Mouse (Mus musculus) kidney, adult 2 months (tissue): Measurements from ENCODE around the gene Ginm1. TPM values are rescaled to one million over a fixed set of nuclear protein-coding genes. Genes with fewer than 3 reads are reported as not detected.
"Not testable (repeated sequence)": the region's sequence is repeated elsewhere in the genome, so short reads cannot be mapped to it uniquely, and the experiment has no call there.

Experiments used
- DNase-seq: peaks from one replicate; pipeline ENCODE4 v3.0.0; 2021
- H3K27ac ChIP-seq: fragments of 200-500 bp; 2 replicates; pipeline ENCODE4 v1.5.1; 2012; ENCODE audit warnings: low read depth, low read length, control low read depth, inconsistent platforms; ENCODE audit not compliant: insufficient read depth
- H3K27me3 ChIP-seq: fragments of 200-500 bp; replicated peaks from 2 replicates; pipeline ENCODE4 v1.6.1; 2012; ENCODE audit warnings: mild to moderate bottlenecking, moderate library complexity, low read length, inconsistent platforms; ENCODE audit not compliant: control insufficient read depth, insufficient read depth
- H3K36me3 ChIP-seq: fragments of 200-500 bp; 2 replicates; pipeline ENCODE4 v1.6.1; 2012; ENCODE audit warnings: mild to moderate bottlenecking, moderate library complexity, low read length, inconsistent platforms; ENCODE audit not compliant: control insufficient read depth, insufficient read depth
- H3K4me1 ChIP-seq: fragments of 200-500 bp; 2 replicates; pipeline ENCODE4 v1.6.1; 2011; ENCODE audit warnings: low read length; ENCODE audit not compliant: control insufficient read depth, insufficient read depth
- H3K4me3 ChIP-seq: fragments of 200-500 bp; 2 replicates; pipeline ENCODE4 v1.5.1; 2011; ENCODE audit warnings: mild to moderate bottlenecking, low read depth, low read length, control low read depth; ENCODE audit not compliant: insufficient read depth
- CTCF ChIP-seq: fragments of 200-500 bp; conservative IDR thresholded peaks from 2 replicates; pipeline ENCODE4 v1.5.1; 2011; ENCODE audit warnings: low read depth, mild to moderate bottlenecking, control low read depth, low read length, moderate library complexity, mixed read lengths; ENCODE audit not compliant: insufficient read depth, insufficient read length
- POLR2A ChIP-seq: fragments of 200-500 bp; IDR thresholded peaks from one replicate; pipeline ENCODE4 v1.6.1; 2011; ENCODE audit warnings: low read depth, low read length, control low read depth
- WGBS: fragments of 180-500 bp; shearing (Covaris S2); methylation state at CpG from one replicate; pipeline ENCODE4 v1.1.7; 2018; 5-methylcytosine and 5-hydroxymethylcytosine counted together
- polyA plus RNA-seq: library from polyadenylated mRNA; depleted of rRNA; stranded (reverse); fragments of >200 nt; gene quantifications from 2 replicates; pipeline ENCODE4 v1.2.3, GENCODE M21; 2012

The Ginm1 gene
- polyA plus RNA-seq, 1 experiment, result 49.8 TPM

DNA sequence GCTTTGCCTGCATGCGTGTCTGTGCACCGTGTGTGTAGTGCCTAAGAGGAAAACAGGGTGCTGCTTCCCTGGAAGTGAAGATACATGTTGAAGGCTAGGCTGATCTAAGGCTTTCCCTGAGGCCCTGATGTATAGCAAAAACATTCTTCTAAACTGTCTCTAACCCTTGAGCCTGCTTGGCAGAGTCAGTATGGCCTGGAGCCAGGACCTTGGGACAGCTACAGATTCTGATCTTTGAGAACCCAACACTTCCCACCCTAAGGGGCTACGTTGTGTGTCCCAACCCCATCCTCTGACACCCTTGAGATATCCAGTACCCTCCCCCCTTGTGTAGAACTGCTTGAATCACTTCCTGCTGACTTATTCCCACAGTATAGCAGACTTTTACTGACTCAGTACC is 14.3 kb downstream of the Ginm1 start:
- Histone ChIP-seq H3K4me1 (peaks cover 2% of the 10 kb centered on the region; the same call in 1 of the 2 replicates), H3K36me3 (no peaks in the 10 kb centered on the region), H3K27ac (no peak overlapping the region), H3K4me3 (no peak overlapping the region), H3K27me3 (no peaks in the 10 kb centered on the region)
- DNase-seq, result no peak
- TF ChIP-seq POLR2A (no peak), CTCF (no peak)
- 91% methylated on average over 3 of the region's 3 CpGs for WGBS

DNA sequence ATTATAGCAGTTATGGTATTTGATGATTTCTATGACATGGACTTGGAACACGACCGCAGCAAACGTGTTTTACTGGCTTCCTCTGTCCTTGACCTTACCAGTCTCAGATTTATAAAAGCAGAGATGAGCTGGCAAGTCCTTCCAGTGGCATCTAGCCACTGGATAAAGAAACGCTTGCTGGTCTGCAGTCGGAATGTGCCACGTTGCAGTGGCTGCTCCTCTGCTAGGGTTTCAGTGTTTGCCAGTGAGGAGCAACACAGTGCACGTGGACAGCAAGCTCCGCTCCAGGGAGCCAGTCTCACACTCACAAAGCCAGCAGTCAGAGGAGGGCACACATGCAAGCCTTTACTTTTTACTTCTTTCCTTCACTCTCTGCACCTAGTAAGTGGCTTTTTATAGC is 17.2 kb downstream of the Ginm1 start:
- TF ChIP-seq CTCF, result no peak
- TF ChIP-seq POLR2A, result no peak
- no peaks in the 10 kb centered on the region for H3K27me3 ChIP-seq
- H3K4me3 ChIP-seq, result no peak overlapping the region
- 0 out of 2 replicates have a peak, but pooled peaks cover 2% of the 10 kb centered on the region for H3K4me1 ChIP-seq
- no peaks in the 10 kb centered on the region; the same call in 1 of the 2 replicates for H3K36me3 ChIP-seq
- DNase-seq, result no peak
- WGBS, result 89% methylated on average over 8 of the region's 8 CpGs
- no peak overlapping the region for H3K27ac ChIP-seq

DNA sequence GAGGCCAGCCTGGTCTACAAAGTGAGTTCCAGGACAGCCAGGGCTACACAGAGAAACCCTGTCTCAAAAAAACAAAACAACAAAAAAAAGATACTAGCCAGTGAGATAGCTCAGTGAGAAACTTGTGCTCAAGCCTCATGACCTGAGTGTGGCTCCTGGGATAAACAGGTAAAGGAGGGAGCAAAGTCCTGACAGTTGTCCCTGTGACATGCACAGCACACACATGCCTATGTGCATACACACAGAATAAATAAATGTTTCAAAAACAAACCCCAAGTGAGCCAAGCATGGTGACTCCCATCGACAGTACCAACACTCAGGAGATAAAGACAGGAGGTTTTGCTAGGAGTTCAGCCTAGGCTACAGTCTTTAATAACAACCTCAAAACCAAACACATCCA is 19.9 kb downstream of the Ginm1 start:
- Histone ChIP-seq H3K27ac (no peak overlapping the region), H3K36me3 (no peaks in the 10 kb centered on the region; the same call in 1 of the 2 replicates), H3K27me3 (no peaks in the 10 kb centered on the region), H3K4me3 (no peak overlapping the region), H3K4me1 (no peaks in the 10 kb centered on the region)
- WGBS, result 97% methylated on average over 1 of the region's 1 CpGs
- no peak for DNase-seq
- TF ChIP-seq POLR2A, result no peak
- no peak for TF ChIP-seq CTCF

DNA sequence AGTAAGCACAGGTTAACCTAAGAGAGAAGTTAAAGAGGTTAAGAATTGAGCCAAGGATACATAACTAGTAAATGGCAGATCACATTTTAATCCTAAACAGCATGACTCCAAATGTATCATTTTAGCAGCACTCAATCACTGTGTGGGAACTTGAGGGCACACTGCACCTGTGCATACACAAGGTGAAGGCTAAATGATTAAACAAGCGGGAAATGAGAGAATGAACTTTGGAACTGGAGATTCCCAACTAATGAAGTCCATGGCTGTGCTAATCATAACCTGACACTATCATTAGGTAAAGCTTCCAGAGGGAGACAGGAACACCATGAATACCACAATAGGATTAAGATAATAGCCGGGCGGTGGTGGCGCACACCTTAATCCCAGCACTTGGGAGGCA is 20.3 kb downstream of the Ginm1 start:
- H3K27me3 ChIP-seq, result no peaks in the 10 kb centered on the region
- H3K4me1 ChIP-seq, result no peaks in the 10 kb centered on the region
- whole genome bisulfite sequencing, result 74% methylated on average over 4 of the region's 4 CpGs
- no peaks in the 10 kb centered on the region; the same call in 1 of the 2 replicates for H3K36me3 ChIP-seq
- H3K27ac ChIP-seq, result no peak overlapping the region
- TF ChIP-seq POLR2A (no peak), CTCF (no peak)
- DNase-seq, result peak; percentile 38
- H3K4me3 ChIP-seq, result no peak overlapping the region

- Histone ChIP-seq H3K27ac (no peak overlapping the region), H3K4me1 (no peaks in the 10 kb centered on the region), H3K27me3 (no peaks in the 10 kb centered on the region), H3K4me3 (no peak overlapping the region), H3K36me3 (no peaks in the 10 kb centered on the region; the same call in none of the 2 replicates)
- no peak for DNase-seq
- whole genome bisulfite sequencing, result 93% methylated on average over 2 of the region's 2 CpGs
- TF ChIP-seq CTCF, result no peak
- TF ChIP-seq POLR2A, result no peak
Observed at GRCm38 (mm10) chr10:7757544-7757943, 35.1 kb downstream of the Ginm1 start.

DNA sequence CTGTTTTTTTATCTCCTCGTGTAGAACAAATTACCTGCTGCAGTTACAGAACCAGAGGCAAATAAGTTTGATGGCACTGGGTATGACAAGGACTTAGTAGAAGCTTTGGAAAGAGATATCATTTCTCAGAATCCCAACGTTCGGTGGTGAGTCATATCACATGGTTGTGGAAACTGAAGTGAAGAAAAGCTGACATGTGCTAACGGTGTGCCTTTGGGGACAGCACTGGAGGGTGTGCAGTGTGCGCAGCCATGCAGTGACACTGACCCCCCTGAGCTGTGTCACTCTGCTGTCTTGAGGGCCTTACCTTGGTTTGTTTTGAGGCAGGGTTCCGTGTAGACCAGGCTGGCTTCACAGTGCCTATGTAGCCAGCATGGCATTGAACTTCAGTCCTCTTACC is 43.9 kb downstream of the Ginm1 start:
- H3K27me3 ChIP-seq, result no peaks in the 10 kb centered on the region
- no peak overlapping the region for H3K4me3 ChIP-seq
- DNase-seq, result no peak
- H3K27ac ChIP-seq, result no peak overlapping the region
- H3K36me3 ChIP-seq, result peaks cover 1% of the 10 kb centered on the region
- WGBS, result 89% methylated on average over 6 of the region's 6 CpGs
- TF ChIP-seq CTCF (no peak), POLR2A (no peak)
- H3K4me1 ChIP-seq, result no peaks in the 10 kb centered on the region

- 92% methylated on average over 6 of the region's 6 CpGs for WGBS
- DNase-seq, H3K27me3 ChIP-seq, H3K4me3 ChIP-seq, H3K4me1 ChIP-seq, H3K36me3 ChIP-seq, H3K27ac ChIP-seq: not testable (repeated sequence)
Observed at GRCm38 (mm10) chr10:7745528-7745927, 47.1 kb downstream of the Ginm1 start.

- DNase-seq, result no peak
- Histone ChIP-seq H3K4me3 (no peak overlapping the region), H3K27ac (no peak overlapping the region), H3K4me1 (0 out of 2 replicates have a peak, but pooled peaks cover 3% of the 10 kb centered on the region), H3K27me3 (no peaks in the 10 kb centered on the region), H3K36me3 (no peaks in the 10 kb centered on the region; the same call in 1 of the 2 replicates)
- TF ChIP-seq CTCF, result no peak
- no peak for TF ChIP-seq POLR2A
- WGBS, result 42% methylated on average over 3 of the region's 3 CpGs
Observed at GRCm38 (mm10) chr10:7737914-7738313, 54.7 kb downstream of the Ginm1 start.
